Mouse (Mus musculus) cerebellum, adult 9-10 months (tissue): ENCODE measurements around the gene Pbx3.

ENCODE experiments used
- DNase-seq: peaks from one replicate; pipeline ENCODE4 v3.0.0; 2022

Gene Pbx3

GRCm38 (mm10) chr2:34289726-34290125 lies 83.2 kb downstream of the Pbx3 start:
- no peak for DNase-seq

GRCm38 (mm10) chr2:34284239-34284638 lies 88.7 kb downstream of the Pbx3 start:
- no peak for DNase-seq

GRCm38 (mm10) chr2:34280996-34281395 lies 91.9 kb downstream of the Pbx3 start:
- no peak for DNase-seq

- DNase-seq, result no peak
Observed at GRCm38 (mm10) chr2:34279726-34280125, 93.2 kb downstream of the Pbx3 start.

GRCm38 (mm10) chr2:34275630-34276193 lies 97.2 kb downstream of the Pbx3 start:
- DNase-seq, result no peak

GRCm38 (mm10) chr2:34262046-34262445 lies 110.9 kb downstream of the Pbx3 start:
- no peak for DNase-seq

- no peak for DNase-seq
Observed at GRCm38 (mm10) chr2:34260653-34261076, 112.3 kb downstream of the Pbx3 start.

GRCm38 (mm10) chr2:34258256-34258655 lies 114.7 kb downstream of the Pbx3 start:
- no peak for DNase-seq

GRCm38 (mm10) chr2:34257611-34258010 lies 115.3 kb downstream of the Pbx3 start:
- no peak for DNase-seq

- DNase-seq, result no peak
Observed at GRCm38 (mm10) chr2:34256000-34256553, 116.9 kb downstream of the Pbx3 start.

- no peak for DNase-seq
Observed at GRCm38 (mm10) chr2:34253627-34254026, 119.3 kb downstream of the Pbx3 start.

- no peak for DNase-seq
Observed at GRCm38 (mm10) chr2:34253111-34253510, 119.8 kb downstream of the Pbx3 start.

- no peak for DNase-seq
Observed at GRCm38 (mm10) chr2:34252286-34252685, 120.7 kb downstream of the Pbx3 start.

GRCm38 (mm10) chr2:34249961-34250658 lies 122.8 kb downstream of the Pbx3 start:
- DNase-seq, result peak; percentile 10

- DNase-seq, result peak; percentile 48
Observed at GRCm38 (mm10) chr2:34249141-34249960, 123.6 kb downstream of the Pbx3 start.

GRCm38 (mm10) chr2:34240885-34241284 lies 132.1 kb downstream of the Pbx3 start:
- DNase-seq, result no peak

- no peak for DNase-seq
Observed at GRCm38 (mm10) chr2:34239315-34239858, 133.6 kb downstream of the Pbx3 start.

- no peak for DNase-seq
Observed at GRCm38 (mm10) chr2:34235467-34236075, 137.4 kb downstream of the Pbx3 start.

GRCm38 (mm10) chr2:34234274-34234673 lies 138.7 kb downstream of the Pbx3 start:
- DNase-seq, result no peak

GRCm38 (mm10) chr2:34233271-34233670 lies 139.7 kb downstream of the Pbx3 start:
- DNase-seq, result no peak

- no peak for DNase-seq
Observed at GRCm38 (mm10) chr2:34227688-34228087, 145.3 kb downstream of the Pbx3 start.

- no peak for DNase-seq
Observed at GRCm38 (mm10) chr2:34225470-34225869, 147.5 kb downstream of the Pbx3 start.

GRCm38 (mm10) chr2:34221477-34221876 lies 151.5 kb downstream of the Pbx3 start:
- DNase-seq, result no peak
